Mouse (Mus musculus) intestine, postnatal 0 days (tissue): ENCODE results near the gene Ppm1h. TPM values are rescaled to one million over a fixed set of nuclear protein-coding genes. Genes with fewer than 3 reads are reported as not detected.
A peak's percentile ranks its signal among the peaks of the same experiment; 100 is the strongest.
"Not testable (repeated sequence)": the region's sequence is repeated elsewhere in the genome, so short reads cannot be mapped to it uniquely, and the experiment has no call there.

ENCODE experiments used
- ATAC-seq: fragments of 200-750 bp; cut with Nextera tagmentation; 2 replicates; pipeline ENCODE4 v1.8.0; 2017; ENCODE audit warnings: mild to moderate bottlenecking, moderate TSS enrichment, moderate library complexity
- H3K27ac ChIP-seq: fragments of 300-500 bp; sonication (generic); 2 replicates; pipeline ENCODE4 v1.5.1; 2014; ENCODE audit warnings: mild to moderate bottlenecking, low read depth, low read length, moderate library complexity
- H3K27me3 ChIP-seq: fragments of 300-500 bp; sonication (generic); replicated peaks from 2 replicates; pipeline ENCODE4 v1.6.1; 2014; ENCODE audit warnings: low read length, mixed read lengths; ENCODE audit not compliant: control insufficient read depth, insufficient read depth
- H3K36me3 ChIP-seq: fragments of 300-500 bp; sonication (generic); 2 replicates; pipeline ENCODE4 v1.6.1; 2014; ENCODE audit warnings: mild to moderate bottlenecking, moderate library complexity; ENCODE audit not compliant: control insufficient read depth, insufficient read depth
- H3K4me1 ChIP-seq: fragments of 300-500 bp; sonication (generic); replicated peaks from 2 replicates; pipeline ENCODE4 v1.6.1; 2014; ENCODE audit warnings: antibody characterized with exemption, low read length, mixed read lengths; ENCODE audit not compliant: control insufficient read depth, insufficient read depth
- H3K4me2 ChIP-seq: fragments of 300-500 bp; sonication (generic); replicated peaks from 2 replicates; pipeline ENCODE4 v1.6.1; 2014; ENCODE audit warnings: low read depth, mild to moderate bottlenecking, moderate library complexity
- H3K4me3 ChIP-seq: fragments of 300-500 bp; sonication (generic); 2 replicates; pipeline ENCODE4 v1.5.1; 2014; ENCODE audit warnings: low read depth, low read length
- H3K9ac ChIP-seq: fragments of 300-500 bp; sonication (generic); 2 replicates; pipeline ENCODE4 v1.6.1; 2014; ENCODE audit warnings: mild to moderate bottlenecking, low read depth, low read length
- H3K9me3 ChIP-seq: fragments of 300-500 bp; sonication (generic); 2 replicates; pipeline ENCODE4 v1.6.1; 2016; ENCODE audit warnings: mixed run types; ENCODE audit not compliant: control insufficient read depth
- CTCF ChIP-seq: sonication (generic); IDR thresholded peaks from 2 replicates; pipeline ENCODE4 v1.5.1; 2016; ENCODE audit warnings: low read depth, mild to moderate bottlenecking, control low read depth, antibody characterized with exemption, moderate library complexity
- WGBS: fragments of 180-500 bp; shearing (Covaris S2); extraction: QIAGEN DNeasy Blood & Tissue Kit; methylation state at CpG from one replicate; pipeline ENCODE4 v1.1.7; 2014; 5-methylcytosine and 5-hydroxymethylcytosine counted together
- polyA plus RNA-seq: library from polyadenylated mRNA; unstranded; fragments of >200 nt; fragmentation: Nextera tagmentation; extraction: Ambion mirVana; gene quantifications from 2 replicates; pipeline ENCODE4 v1.2.1, GENCODE M21; 2015

Gene Ppm1h
- polyA plus RNA-seq, 1 experiment from 2014 or later: 17.9 TPM

GRCm38 (mm10) chr10:122931193-122931832 lies 252.8 kb downstream of the Ppm1h start:
- H3K4me2 ChIP-seq: no peak overlapping the region
- ATAC-seq: no peak
- H3K9me3 ChIP-seq: no peaks in the 10 kb centered on the region
- H3K27ac ChIP-seq: no peak overlapping the region
- no peaks in the 10 kb centered on the region for H3K27me3 ChIP-seq
- H3K36me3 ChIP-seq: 0 out of 2 replicates have a peak, but pooled peaks cover 4% of the 10 kb centered on the region
- no peak overlapping the region for H3K9ac ChIP-seq
- no peaks in the 10 kb centered on the region for H3K4me1 ChIP-seq
- H3K4me3 ChIP-seq: no peak overlapping the region
- TF ChIP-seq CTCF: no peak
- 25% methylated on average over 13 of the region's 13 CpGs for WGBS

- 89% methylated on average over 10 of the region's 10 CpGs for WGBS
- Histone ChIP-seq H3K4me2 (no peak overlapping the region), H3K9me3 (no peaks in the 10 kb centered on the region), H3K27ac (no peak overlapping the region), H3K27me3 (no peaks in the 10 kb centered on the region), H3K4me3 (no peak overlapping the region), H3K9ac (no peak overlapping the region), H3K4me1 (no peaks in the 10 kb centered on the region), H3K36me3 (0 out of 2 replicates have a peak, but pooled peaks cover 4% of the 10 kb centered on the region)
- no peak for TF ChIP-seq CTCF
- no peak for ATAC-seq
Measured at GRCm38 (mm10) chr10:122931851-122932550, 253.4 kb downstream of the Ppm1h start.

GRCm38 (mm10) chr10:122933053-122933838 lies 254.7 kb downstream of the Ppm1h start:
- H3K9me3 ChIP-seq: no peaks in the 10 kb centered on the region
- H3K4me3 ChIP-seq: no peak overlapping the region
- H3K4me2 ChIP-seq: no peak overlapping the region
- H3K27ac ChIP-seq: no peak overlapping the region
- no peaks in the 10 kb centered on the region for H3K27me3 ChIP-seq
- no peaks in the 10 kb centered on the region for H3K4me1 ChIP-seq
- 85% methylated on average over 15 of the region's 15 CpGs for WGBS
- TF ChIP-seq CTCF: no peak
- 0 out of 2 replicates have a peak, but pooled peaks cover 4% of the 10 kb centered on the region for H3K36me3 ChIP-seq
- no peak overlapping the region for H3K9ac ChIP-seq
- ATAC-seq: no peak

- H3K27me3 ChIP-seq, H3K27ac ChIP-seq, H3K4me1 ChIP-seq, H3K36me3 ChIP-seq, H3K9ac ChIP-seq, ATAC-seq, H3K4me2 ChIP-seq, H3K4me3 ChIP-seq, H3K9me3 ChIP-seq: not testable (repeated sequence)
- no CpG with 5 or more reads among the region's 4 CpGs for WGBS
Measured at GRCm38 (mm10) chr10:122935406-122935805, 256.8 kb downstream of the Ppm1h start.

- H3K27me3 ChIP-seq, ATAC-seq, H3K36me3 ChIP-seq, H3K4me2 ChIP-seq, H3K27ac ChIP-seq, H3K9ac ChIP-seq, H3K9me3 ChIP-seq, H3K4me3 ChIP-seq, H3K4me1 ChIP-seq: not testable (repeated sequence)
- no CpG with 5 or more reads among the region's 4 CpGs for whole genome bisulfite sequencing
Measured at GRCm38 (mm10) chr10:122937380-122937779, 258.8 kb downstream of the Ppm1h start.

GRCm38 (mm10) chr10:122939546-122939945 lies 261.0 kb downstream of the Ppm1h start:
- no peaks in the 10 kb centered on the region for H3K27me3 ChIP-seq
- 0 out of 2 replicates have a peak, but pooled peaks cover under 1% of the 10 kb centered on the region for H3K36me3 ChIP-seq
- H3K4me3 ChIP-seq: no peak overlapping the region
- H3K9me3 ChIP-seq: no peaks in the 10 kb centered on the region
- no peak overlapping the region for H3K27ac ChIP-seq
- 49% methylated on average over 10 of the region's 10 CpGs for WGBS
- peak; percentile 88 for ATAC-seq
- no peak overlapping the region for H3K9ac ChIP-seq
- no peaks in the 10 kb centered on the region for H3K4me1 ChIP-seq
- no peak overlapping the region for H3K4me2 ChIP-seq
- TF ChIP-seq CTCF: no peak
